Mouse (Mus musculus) ovary, postnatal 10 days (tissue): ENCODE data around the gene Abcb10.
"Not testable (repeated sequence)": the region's sequence is repeated elsewhere in the genome, so short reads cannot be mapped to it uniquely, and the experiment has no call there.

ENCODE experiments used
- DNase-seq: peaks from one replicate; pipeline ENCODE4 v3.0.0; 2022; ENCODE audit warnings: low spot score

Abcb10 gene

DNA sequence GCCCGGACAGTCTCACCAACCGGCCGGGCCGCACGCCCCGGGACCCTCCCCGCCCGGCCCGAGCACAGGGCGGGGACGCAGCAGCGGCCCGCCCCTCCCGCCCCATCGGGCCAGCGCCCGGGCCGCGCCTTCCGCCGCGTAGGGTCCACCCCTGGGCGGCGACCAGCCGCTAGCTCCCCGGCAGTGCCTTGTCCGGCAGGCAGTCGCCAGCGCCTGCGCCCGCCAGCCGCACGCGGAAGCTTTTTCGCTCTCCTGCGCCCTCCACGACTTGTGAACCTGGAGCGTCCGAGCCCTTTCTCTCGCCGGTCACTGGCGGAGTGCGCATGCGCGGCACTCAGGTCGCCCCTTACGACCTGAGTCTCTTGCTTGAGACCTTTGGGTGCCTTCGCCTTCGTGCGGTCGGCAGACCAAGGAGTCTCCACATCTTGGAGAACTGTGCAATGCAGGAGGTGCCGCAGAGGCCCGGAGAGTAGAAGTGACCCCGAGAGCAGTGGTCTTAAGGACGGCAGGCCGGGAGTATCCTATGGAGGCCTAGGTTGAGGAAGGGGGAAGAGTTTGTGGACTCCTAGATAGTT, at the start of gene Abcb10:
Gene Abcb10 (minus strand): TSS at position 297 of the 575 bp plus-strand sequence.
- peak; percentile 84 for DNase-seq

DNA sequence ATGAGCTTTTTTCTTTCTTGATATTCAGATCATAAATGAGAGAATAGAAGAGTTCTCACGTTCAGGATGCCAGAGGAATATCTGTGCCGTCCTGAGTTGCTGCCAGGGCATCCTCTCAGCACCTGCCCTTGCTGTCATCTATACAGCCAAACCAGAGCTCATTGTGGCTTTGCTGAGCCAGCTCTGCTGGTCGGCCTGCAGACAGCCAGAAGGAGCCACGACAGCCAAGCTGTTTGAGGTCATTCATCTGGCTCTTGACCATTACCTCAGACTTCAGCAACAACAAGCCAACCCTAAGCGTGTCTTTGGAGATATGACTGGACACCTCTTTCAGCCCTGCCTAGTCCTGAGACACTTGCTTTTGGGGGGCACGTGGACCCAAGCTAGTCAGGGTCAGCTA, 44.9 kb upstream of the Abcb10 start:
- no peak for DNase-seq

DNA sequence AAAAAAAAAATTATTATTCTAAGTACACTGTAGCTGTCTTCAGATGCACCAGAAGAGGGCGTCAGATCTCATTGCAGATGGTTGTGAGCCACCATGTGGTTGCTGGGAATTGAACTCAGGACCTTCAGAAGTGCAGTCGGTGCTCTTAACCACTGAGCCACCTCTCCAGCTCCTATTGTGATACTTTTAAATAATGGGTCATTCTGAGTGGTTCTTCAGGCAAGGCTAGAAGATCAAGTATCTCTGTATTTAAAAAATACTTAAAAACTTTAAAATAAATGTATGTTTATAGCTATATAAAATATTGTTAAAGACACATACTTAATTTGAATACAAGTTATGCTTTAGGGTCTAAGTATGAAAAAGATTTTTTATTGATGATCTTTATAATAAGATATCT, 43.3 kb upstream of the Abcb10 start:
- DNase-seq = not testable (repeated sequence)

DNA sequence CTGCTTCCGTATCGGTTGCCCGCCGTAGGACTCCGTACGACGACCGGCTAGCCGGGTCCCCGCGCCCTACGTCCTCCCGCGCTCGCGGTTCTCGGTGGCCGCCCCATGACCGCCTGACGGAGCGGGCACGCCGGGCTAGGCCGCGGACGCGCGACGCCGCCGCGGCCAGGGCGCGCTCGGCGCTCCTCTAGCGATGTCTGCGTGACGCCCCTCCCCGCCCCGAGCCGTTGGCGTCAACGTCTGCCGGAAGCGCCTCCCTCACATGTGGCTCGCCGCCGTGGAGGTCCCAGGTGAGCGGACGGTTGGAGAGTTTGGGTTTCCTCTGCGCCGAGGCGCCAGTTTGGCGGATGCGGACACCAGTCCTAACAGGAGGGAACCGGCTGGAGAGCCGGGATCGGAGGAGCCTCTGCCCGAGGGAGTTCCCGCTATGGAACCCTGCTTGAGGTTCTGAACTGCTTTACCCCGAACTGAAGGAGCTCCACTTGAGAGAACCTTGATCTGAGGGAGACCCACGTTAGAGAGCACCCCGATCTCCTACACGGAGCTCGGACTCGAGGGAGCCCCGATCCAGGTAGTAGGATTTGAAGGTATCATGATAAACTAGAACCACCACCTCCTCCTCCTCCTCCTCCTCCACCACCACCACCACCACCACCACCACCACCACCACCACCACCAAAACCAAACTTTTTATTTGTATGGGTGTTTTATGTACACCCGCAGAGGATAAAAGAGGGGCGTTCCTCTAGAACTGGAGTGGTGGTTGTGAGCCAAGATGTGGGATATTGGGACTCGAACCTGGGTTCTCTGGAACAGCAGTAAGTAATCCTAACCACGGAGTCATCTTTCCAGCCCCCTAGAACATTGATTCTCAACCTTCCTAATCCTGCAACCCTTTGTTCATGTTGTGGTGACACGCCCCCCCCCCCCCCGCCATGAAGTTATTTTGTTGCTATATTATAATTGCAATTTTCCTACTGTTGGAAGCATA, 38.6 kb upstream of the Abcb10 start, which contains the start of the genes Taf5l and Urb2:
Gene Taf5l (minus strand): TSS at position 161 of the 991 bp plus-strand sequence.
Gene Urb2 (plus strand): TSS at position 272 of the 991 bp plus-strand sequence.
- DNase-seq = peak; percentile 89

DNA sequence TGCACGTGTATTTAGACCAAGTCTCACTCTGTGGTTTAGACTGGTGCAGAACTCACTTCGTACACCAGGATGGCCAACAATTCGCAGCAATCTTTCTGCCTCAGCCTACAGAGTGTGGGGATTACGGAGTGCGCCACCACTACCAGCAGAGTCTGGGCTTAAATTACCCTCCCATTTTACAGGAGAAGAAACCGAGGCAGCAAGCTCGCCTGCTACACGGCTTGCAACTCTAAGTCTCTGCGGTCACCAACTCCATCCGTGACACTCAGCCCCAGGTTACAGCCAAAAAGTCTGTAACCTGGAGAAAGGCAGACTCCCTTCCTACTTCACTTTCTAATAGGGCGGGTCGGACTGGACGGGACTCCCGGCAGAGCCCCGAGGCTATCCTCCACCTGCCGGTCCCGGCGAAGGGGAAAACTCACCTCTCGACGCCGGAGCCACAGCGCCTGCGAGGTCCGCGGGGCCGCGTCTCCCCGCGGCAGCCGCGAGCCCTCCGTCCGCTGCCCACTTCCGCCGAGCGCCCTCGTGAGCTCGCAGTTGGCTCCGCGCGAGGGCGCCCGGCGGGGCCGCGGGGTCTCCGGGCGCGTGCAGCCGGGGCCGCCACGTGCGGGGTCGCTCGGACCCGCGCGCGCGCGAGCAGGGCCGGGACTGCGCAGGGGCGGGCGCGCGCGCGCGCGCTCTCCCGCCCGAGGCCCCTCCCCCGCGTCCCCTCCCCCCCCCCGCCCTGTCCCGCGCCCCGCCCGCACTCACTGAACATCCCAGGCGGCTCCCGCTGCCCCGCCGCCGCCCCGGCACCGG, 37.7 kb upstream of the Abcb10 start:
- peak; percentile 24 for DNase-seq

DNA sequence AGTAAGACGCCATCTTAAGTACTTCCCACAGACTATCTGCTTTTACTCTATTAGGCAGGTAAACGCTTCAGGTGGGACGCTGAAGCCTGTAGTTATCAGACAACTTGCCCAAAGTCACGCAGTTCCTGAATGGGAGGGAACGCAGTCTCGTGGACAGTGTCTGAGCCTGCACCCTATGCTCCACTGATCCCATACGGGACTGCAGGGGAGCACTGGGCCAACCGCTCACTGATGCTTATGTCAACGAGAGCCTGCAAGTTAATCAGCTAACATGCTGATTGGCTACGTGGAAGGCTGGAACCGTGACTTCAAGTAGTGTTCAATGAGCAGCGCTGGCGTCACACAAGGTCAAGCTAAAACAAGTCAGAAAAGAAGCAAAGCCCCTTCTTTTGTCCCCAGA, 36.9 kb upstream of the Abcb10 start:
- DNase-seq = peak; percentile 2

DNA sequence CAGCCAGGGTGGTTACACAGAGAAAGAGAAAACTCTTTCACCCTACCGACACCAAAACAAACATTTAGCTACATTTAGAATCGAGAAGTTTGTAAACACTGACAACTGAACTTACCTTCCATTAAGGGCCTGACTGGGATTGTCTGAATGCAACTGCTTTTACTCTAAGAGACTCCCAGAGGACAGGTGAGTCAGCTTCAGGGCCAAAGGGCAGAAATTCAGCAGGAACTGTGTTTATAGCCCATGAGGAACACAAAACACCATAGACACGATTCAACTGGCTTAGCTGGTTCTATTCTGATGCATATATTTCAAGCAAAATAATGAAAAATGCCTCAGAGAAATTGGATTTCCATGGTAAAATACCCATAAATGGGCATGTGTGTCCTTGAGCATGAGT, 31.8 kb upstream of the Abcb10 start:
- no peak for DNase-seq

DNA sequence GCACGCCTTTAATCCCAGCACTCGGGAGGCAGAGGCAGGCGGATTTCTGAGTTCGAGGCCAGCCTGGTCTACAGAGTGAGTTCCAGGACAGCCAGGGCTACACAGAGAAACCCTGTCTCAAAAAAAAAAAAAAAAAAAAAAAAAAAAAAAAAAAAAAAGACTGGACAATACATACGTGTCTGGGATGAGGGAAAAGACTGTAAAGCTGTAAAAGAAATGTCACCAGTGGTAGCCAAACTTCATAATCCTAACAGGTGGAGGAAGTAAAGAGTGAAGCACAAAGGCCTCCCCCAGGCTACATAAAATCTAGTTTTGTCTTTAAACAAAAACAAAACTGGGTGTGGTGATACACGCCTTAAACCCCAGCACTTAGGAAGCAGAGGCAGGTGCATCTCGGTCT, 31.4 kb upstream of the Abcb10 start:
- not testable (repeated sequence) for DNase-seq

DNA sequence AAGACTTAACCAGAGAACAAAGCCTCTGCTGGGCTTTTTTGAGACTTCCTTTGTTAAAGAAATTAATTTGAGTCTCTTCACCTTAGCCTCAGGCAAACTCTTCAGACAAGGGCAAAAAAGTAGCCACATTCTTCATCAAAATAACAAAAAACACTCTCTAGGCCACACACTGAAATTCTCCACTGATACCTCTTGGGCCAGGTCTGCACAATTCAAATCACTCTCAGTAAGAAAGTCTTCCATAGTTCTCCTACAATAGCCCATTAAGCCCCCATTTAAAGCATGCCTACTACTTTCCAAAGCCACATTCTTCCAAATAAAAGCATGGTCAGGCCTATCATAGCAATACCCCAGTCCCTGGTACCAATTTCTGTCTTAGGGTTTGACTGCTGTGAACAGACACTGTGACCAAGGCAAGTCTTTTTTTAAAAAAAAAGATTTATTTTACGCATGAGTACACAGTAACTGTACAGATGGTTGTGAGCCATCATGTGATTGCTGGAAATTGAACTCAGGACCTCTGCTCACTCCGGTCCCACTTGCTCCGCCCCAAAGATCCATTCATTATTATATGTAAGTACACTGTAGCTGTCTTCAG, 29.2 kb upstream of the Abcb10 start:
- DNase-seq = no peak

DNA sequence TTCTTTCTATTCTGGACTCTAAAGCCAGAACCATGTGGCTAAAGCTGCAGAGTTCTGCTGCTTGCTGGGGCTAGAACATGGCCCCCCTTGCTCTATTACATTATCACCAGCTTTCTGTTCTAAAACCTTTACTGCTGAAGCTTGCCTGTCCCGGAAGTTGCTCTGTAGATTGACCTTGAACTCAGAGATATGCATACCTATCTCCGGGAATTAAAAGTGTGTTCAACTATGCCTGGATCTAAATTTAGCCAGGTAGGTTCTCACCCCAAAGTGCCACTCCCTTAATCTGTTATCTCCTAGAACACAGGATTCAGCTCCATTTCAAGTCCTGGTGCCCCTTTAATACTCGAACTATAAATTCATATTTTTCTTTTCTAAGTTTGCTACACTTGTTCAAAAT, 28.7 kb upstream of the Abcb10 start:
- no peak for DNase-seq

DNA sequence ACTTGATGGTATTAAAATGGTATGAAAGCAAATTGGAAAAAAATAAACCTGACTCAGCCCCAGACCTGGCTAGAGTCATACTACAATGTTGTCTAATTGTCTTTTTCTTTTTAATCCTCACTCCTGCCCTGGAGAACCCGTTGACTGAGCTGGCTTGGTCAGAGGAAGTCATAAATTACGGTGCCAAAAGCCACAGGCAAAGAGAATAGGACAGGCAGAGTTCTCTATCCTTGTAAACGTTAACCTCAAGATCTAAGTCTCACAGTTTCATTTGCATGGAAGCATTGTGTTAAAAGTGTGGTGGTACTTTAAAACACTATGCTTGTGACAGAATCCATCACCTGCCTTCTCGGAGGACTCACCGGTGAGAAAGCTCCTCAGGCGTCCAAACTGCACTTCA, 24.9 kb upstream of the Abcb10 start:
- DNase-seq = no peak

DNA sequence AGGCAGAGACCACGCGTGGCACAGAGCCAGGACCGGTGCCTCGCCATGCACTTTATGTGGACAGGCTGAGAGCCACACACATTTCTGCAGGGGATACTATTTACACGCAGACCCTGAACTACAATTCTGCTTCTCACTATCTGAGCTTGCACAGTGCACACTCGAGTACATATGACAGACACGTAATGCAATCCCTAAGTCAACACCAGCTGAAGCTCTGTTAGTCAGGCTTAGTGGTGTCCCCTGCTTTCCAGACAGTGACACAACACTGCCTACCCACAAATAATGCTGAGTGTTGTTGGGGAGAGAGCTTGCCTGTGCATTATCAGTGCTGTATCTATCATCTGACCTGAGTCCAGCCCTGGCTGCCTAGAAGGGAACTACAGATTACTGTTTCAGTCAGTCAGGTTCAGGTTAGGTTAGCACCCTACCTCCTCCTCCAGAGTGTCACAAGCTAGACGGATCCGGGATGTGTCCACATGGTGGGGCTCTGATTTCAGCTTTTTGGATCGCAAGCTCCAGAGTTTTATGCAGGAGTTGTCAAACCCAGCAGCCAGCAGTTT, 19.7 kb upstream of the Abcb10 start:
- no peak for DNase-seq

DNA sequence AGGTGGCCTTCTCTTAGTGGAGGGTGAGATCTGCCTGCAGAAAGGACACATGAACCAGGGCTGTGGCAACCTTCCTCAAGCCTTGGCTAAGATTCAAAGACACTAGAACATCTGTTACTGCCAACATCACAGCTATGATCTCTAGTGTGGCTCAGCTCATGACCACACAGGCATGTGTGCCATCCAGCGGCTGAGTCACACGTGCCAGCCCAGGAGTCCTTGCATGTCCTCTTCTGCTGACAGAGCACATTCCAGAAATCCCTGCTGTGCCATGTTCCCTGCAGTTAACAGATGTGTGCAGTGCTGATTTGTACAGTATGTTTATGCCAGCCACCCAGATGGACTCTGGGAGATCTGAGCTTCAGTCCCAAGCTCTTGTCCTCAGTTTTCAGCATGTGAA, 16.6 kb upstream of the Abcb10 start:
- no peak for DNase-seq

DNA sequence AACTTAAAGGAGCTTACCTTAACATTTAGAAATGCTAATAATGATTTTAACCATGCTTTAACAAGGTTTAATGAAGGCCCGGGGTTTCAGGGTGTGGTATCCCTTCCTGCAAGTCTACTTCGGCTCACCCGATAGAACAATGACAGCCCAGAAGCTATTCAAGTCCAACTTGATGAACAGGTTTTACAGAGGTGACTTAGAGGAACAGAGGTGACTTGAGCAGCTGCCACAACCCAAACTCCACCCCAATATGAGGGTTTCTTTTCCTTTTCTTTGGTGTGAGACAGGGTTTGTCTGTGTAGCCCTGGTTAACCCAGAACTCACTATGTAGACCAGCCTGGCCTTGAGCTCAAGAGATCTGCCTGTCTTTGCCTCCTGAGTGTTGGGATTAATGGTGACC, 11.1 kb upstream of the Abcb10 start:
- no peak for DNase-seq

DNA sequence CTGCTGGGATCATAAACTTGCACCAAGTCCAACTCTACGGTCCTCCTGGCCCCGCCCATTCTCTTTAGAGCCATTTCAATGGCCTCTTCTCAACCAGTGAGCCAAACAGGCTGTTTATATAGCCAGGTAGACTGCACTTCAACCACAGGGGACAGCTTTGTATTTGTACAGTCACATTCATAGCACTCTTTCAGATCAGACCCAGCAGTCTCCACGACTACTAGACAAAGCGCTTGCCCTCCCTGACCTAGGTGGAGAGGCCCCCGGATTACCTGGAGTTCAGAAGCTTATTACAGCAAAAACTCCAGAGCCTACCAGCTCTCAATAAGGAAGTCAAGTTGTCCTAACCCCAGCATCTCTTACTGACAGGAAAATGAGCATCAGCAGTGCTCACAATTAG, 10.7 kb upstream of the Abcb10 start:
- DNase-seq = no peak

DNA sequence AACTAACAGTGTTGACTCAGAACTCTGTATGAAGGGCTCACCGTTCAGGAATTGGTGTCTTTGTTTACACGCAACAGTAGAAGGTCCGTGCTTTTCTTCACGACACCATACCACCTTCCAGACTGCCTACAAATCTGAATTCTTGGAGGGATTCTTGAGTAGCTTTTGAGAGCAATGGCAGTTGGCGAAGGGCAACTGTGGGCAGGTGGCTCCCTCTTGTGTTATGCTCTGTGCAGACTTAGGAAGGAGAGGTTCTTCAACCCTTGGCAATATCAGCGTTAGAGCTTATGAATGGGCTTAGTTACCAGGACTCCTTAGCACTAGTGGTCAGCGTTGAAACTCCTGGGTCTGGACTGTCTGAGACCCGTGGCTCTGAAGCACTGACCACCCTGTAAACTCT, 9.7 kb upstream of the Abcb10 start:
- DNase-seq = no peak

DNA sequence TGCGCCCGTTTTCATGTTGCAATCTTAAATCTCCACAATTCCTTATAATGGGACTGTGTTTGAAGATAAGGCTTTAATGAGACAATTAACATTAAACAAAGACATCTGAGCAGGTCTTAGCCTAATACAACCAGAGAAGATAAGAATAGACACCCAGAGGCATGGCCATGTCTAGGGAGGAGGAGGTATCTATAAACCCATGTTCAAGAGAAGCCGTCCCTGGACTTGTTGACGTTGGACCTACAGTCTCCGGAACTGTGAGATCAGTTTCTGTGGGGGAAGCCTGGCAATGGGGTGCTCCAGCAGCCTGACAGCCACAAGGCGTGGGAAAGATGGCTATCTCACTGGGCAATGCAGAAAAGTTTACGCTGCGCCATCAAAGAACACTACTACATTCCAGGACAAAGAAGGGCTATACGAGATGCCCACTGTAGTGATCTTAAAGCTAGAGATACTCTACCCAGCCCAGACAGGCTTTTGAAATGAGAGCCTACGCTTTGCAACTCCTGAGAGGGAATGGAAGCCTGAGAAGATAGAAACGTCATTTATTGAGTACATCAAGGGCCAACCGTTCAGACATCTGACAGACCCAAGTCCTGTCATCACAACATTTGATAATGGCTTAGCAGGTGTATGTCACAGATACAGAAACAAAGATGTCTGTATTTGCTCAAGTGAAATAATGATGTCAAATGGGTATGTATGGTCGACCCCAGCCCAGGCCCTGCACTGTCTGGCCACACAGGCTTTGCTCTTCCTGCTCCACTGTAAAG, 7.5 kb upstream of the Abcb10 start:
- DNase-seq = no peak

DNA sequence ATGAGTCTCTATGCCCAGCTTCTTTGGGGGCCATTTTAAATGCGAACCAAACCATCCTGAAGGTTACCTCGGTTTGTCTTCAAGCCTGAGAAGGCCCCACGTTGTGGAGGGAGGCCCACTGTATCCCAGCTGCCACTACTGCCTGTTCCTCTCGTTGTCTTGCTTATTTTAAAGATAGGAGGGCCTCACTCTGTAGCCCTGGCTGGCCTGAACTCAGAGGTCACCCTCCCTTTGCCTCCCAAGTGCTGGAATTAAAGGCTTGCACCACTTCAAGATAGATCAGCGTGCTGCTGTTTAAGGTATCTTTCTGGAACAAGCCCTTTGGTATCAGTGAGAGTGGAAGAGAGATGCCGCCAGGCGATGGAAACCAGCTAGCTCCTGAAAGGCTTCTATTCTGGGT, 6.2 kb upstream of the Abcb10 start:
- DNase-seq = no peak

DNA sequence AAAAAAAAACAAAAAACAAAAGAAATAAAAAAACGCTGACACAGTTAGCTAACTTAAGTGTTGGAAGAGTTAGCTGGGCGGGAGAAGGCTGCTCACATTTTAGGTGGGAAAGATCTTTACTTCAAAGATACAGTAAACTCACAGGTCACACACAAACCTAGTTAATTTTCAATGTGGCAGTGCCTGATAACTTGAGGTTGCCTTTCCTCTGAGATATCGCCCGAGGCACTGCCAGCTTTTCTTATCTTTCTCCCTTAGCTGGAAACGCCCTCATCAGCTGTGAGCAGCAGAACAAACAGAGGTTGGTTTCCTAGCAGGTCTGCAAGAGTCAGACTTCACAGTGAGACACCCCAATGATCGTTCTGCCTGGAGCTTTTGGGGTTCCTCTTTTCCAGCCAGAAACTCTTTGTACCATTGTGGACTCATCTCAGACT, 5.7 kb upstream of the Abcb10 start:
- DNase-seq = no peak

DNA sequence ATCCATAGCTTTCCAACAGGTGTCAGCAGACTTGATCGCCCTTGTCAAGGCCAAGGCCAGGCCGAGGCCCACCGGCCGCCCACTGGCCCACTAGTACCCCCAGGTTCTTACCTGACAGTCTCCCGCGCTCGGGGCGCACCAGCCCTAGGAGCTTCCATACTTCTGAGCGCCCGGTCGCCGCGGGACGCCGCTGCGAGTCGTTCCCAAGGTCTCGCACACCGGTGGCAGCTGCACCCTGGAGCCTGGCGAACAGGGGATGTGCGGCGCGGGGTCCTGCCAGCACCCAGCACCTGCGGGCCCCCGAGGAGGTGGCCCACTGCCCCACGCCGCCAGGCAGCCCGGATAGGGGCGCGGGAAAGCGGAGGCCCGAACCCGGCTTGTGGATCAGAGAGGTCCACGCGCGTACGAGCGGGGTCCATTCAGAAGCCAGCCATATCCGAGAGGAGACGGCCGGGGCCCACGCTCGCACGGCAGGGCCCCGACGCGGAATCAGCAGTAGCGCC, 580 bp downstream of the Abcb10 start:
- DNase-seq = peak; percentile 7

DNA sequence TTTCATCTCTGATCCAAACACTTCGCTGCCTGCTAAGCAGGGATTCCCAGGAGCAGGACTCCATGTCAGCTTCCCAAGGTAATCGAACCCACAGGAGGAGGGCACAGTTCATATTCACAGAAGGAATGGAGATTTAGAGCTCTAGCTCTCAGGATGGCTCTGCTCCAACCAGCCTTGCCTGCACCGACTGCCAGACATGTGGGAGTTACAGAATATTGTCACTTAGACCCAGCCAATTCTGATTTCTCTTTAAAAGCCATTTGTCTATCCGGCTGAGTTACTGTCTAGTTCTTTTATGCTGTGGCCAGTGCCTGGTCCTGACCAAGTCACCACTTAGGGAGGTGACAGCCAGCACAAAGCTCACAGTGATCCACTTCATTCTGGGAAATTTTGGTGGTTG, 1.2 kb downstream of the Abcb10 start:
- DNase-seq = no peak
